Mouse (Mus musculus) CD4-positive, CD25-positive, alpha-beta regulatory T cell, adult 2 months (primary cell): Measurements from ENCODE around the gene Tbc1d17.

Source experiments
- DNase-seq: peaks from one replicate; pipeline ENCODE4 v3.0.0-alpha.2; 2012; ENCODE audit warnings: low read depth, low spot score

Gene Tbc1d17

GRCm38 (mm10) chr7:44853065-44853464 is 4.2 kb upstream of the Tbc1d17 start:
- DNase-seq: no peak

GRCm38 (mm10) chr7:44852259-44853027 is 3.6 kb upstream of the Tbc1d17 start:
- peak; percentile 3 for DNase-seq

GRCm38 (mm10) chr7:44851625-44852234 is 2.9 kb upstream of the Tbc1d17 start:
- DNase-seq: no peak

GRCm38 (mm10) chr7:44850789-44851624 is 2.1 kb upstream of the Tbc1d17 start:
- DNase-seq: no peak

GRCm38 (mm10) chr7:44850146-44850545 is 1.3 kb upstream of the Tbc1d17 start:
- peak; percentile 78 for DNase-seq

- peak; percentile 95 for DNase-seq
These were observed 685 bp upstream of the Tbc1d17 start for GRCm38 (mm10) chr7:44849416-44850111.

DNA sequence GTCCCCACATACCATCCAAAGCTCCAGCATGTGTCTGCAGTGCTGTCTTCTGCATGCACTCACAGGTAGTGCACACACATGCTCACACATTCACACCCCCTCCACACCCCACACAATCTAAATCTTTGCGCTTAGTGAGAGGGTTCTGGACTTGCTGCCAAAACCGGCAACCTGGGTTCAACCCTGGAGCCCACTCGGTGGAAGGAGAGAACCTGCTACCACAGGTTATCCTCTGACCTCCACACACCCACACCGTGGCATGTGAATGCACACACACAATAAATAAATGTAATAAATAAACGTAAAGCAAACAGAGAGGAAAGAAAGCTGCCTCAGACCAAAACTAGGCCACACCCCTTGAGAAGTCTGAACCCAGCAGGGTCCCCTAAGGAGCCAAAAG is 1.1 kb downstream of the Tbc1d17 start:
- DNase-seq: no peak

GRCm38 (mm10) chr7:44846804-44847203 is 2.1 kb downstream of the Tbc1d17 start:
- no peak for DNase-seq

- DNase-seq: no peak
These were observed 3.9 kb downstream of the Tbc1d17 start for GRCm38 (mm10) chr7:44845006-44845405.

DNA sequence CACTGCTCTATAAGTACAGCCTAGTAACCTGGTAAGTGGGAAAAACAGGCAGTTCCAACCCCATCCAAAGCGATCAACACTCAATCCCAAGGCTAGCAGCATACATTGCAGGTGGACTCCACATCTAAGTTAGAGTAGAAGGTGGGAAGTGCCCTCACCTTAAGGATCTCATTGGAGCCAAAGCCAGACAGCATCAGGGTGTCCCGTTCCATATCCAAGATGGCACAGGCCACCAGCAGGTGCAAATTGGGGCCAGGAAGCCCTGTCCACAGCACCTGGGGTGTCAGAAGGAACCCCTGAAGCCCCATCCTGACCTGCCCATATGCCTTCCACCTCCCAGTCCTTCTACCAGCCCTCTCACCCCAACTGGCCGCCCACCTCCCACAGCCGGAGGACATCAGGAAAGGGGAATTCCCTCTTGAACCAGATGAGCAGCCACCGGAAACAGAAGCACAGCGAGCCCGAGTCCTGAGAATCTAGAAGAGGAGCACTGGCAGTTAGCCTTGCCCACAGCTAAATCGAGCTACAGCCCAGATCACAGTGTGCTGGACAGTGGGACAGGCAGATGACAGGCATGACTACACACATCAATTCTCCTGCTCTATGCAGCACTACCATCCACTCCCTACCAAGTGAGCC is 6.9 kb downstream of the Tbc1d17 start:
- DNase-seq: no peak

GRCm38 (mm10) chr7:44840426-44840825 is 8.5 kb downstream of the Tbc1d17 start:
- DNase-seq: no peak

DNA sequence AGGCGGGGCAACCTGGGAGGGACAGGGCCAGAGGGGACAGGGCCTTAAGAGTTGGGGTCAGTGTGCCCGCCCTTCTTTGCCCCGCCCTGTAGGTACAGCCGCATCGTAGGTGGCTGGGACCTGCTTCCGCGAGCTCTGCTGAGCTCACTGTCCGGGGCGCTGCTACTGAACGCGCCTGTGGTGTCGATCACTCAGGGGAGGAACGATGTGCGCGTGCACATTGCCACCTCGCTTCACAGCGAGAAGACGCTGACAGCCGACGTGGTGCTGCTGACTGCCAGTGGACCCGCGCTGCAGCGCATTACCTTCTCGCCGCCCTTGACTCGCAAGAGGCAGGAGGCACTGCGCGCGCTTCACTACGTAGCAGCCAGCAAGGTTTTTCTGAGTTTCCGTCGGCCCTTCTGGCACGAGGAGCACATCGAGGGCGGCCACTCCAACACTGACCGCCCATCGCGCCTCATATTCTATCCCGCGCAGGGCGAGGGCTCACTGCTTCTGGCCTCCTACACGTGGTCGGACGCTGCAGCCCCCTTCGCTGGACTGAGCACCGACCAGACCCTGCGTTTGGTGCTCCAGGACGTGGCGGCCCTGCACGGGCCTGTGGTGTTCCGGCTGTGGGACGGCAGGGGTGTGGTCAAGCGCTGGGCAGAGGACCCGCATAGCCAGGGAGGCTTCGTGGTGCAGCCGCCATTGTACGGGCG is 9.2 kb downstream of the Tbc1d17 start:
- peak; percentile 77 for DNase-seq

GRCm38 (mm10) chr7:44839171-44839490 is 9.7 kb downstream of the Tbc1d17 start:
- no peak for DNase-seq

DNA sequence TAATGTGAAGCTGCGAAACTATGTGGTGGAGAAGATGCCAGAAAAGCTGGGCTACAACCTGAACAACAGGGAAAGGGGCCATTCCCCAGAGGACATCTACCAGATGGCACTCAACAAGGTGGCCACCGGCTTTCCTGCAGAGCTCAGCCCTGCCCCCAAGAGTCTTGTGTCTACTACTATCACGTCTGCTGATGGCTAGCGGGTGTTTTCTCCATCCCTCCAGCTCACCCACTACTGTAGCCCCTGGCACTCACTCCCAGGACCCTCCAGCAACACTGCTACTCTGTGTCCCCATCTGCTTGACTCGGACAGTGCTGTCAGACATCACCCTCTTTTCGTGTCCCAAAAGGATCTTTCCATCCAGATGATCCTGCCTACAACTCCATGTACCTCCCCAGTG is 10.8 kb downstream of the Tbc1d17 start:
- no peak for DNase-seq

GRCm38 (mm10) chr7:44836423-44837053 is 12.3 kb downstream of the Tbc1d17 start:
- no peak for DNase-seq

GRCm38 (mm10) chr7:44836016-44836404 is 12.9 kb downstream of the Tbc1d17 start:
- no peak for DNase-seq

- no peak for DNase-seq
These were observed 13.4 kb downstream of the Tbc1d17 start for GRCm38 (mm10) chr7:44835373-44836015.

- no peak for DNase-seq
These were observed 16.1 kb downstream of the Tbc1d17 start for GRCm38 (mm10) chr7:44832763-44833162.

- no peak for DNase-seq
These were observed 20.2 kb downstream of the Tbc1d17 start for GRCm38 (mm10) chr7:44828706-44829105.

- DNase-seq: no peak
These were observed 22.1 kb downstream of the Tbc1d17 start for GRCm38 (mm10) chr7:44826771-44827170.
